Mouse (Mus musculus) liver, postnatal 0 days (tissue): Measurements from ENCODE around the gene Pik3r6.

Experiments used
- CTCF ChIP-seq: sonication (generic); IDR thresholded peaks from 2 replicates; pipeline ENCODE4 v1.5.1; 2016; ENCODE audit warnings: antibody characterized with exemption, low read depth
- EP300 ChIP-seq: IDR thresholded peaks from 2 replicates; pipeline ENCODE4 v1.6.1; 2016; ENCODE audit warnings: antibody characterized with exemption, low read depth, mild to moderate bottlenecking

- TF ChIP-seq CTCF (no peak), EP300 (no peak)
These were observed 83.9 kb downstream of the Pik3r6 start, which contains the start of gene Ccdc42 for GRCm38 (mm10) chr11:68586721-68587120.
